Mouse (Mus musculus): ENCODE data around the gene Itga6.

DNA sequence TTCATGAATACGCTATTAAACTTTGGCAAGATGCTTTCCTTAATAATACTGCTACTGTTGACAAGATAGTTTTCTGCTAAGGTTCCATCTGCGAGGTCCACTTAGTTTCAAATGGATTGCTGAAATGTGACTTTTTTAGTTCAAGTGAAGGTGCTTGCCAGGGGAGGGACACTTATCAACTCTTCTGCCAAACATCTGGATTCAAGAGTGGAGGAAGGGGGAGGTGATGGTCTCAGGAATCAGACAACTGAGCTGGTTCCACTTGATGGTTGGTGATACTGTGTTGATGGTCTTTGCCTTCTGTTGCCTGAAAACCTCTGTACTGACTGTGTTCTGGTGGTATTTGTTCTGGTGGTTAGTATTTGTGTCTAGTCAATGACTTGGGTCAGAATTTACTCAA, 129.0 kb downstream of the Itga6 start:
- TF ChIP-seq CTCF (IDR thresholded peaks at IDR 0.05; ENCODE audit: borderline replicate concordance, insufficient read depth, low read depth, low read length) (no peak), POLR2A (IDR thresholded peaks at IDR 0.05; ENCODE audit: borderline replicate concordance, insufficient read depth, low read length) (no peak)

Data from cerebellum, adult 2 months (tissue).